Mouse (Mus musculus) B cell, adult 67 days (primary cell): ENCODE data around the gene Awat1. TPM values are rescaled to one million over a fixed set of nuclear protein-coding genes. Genes with fewer than 3 reads are reported as not detected.

Source experiments
- total RNA-seq, 2 experiments: library from RNA; stranded (reverse); gene quantifications; 4 replicates each; pipeline ENCODE4 v1.2.4; 2023

Awat1 gene
- total RNA-seq, result not detected

DNA sequence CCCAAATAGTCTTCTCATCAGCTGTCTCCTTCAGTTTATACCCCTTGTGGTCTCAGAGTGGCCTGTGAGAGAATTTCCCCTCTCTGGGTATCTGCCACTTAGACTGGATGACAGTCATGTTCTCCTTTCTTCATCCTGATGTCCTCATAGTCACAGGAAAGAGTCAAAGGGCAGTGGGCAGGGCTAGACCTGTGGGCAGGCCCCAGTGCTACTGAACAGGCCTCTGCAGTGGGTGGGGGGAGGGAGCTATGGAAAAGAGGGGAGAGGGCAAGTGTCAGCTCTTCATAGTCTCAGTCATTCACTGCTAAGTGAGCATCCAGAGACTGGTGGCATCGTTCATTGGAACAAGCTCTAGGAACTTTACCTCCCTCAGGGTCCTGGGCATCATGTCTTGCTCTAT is at the start of gene Awat1:
Awat1 (plus strand) TSS at position 301 of the 400 bp plus-strand sequence.

DNA sequence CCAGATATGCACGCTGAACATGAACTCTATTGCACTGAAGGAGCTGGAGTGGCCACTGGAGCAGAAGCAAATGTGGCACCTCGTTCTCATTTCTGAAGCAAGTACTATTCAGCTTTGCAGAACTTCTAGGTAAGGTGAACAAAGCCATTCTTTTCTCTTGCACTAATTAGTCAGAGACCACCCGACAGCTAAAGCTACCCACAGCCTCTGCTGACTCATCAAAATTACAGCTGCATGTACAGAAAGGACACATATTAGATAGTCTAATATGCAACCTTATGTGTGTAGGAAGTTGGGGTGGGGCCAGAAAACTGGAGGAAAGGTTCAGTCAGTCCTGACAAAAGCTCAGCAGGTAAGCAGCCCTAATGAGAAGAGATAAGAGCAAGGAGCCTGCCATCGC is 47.6 kb upstream of the Awat1 start, which contains the start of gene Dgat2l6:
Dgat2l6 (plus strand) TSS at position 368 of the 400 bp plus-strand sequence.

DNA sequence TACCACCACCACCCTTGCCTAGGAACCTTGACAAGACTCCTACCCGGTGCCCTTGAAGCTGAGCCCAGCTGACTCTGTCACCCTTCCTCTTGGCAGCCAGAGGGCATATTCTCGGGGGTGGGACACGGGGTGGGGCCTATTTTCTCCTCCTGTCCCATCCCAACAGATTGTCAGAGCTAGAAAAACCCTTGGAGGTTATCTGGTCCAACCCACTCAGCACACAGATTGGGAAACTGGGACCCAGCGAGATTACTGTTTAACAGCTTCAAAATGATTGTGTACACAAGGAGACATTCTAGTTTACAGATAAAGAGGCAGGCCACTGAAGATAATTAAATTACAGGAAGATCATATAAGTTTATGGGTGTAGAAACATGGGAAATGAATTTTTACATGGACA is 22.7 kb downstream of the Awat1 start, which contains the start of gene P2ry4:
P2ry4 (minus strand) TSS at position 79 of the 400 bp plus-strand sequence.

DNA sequence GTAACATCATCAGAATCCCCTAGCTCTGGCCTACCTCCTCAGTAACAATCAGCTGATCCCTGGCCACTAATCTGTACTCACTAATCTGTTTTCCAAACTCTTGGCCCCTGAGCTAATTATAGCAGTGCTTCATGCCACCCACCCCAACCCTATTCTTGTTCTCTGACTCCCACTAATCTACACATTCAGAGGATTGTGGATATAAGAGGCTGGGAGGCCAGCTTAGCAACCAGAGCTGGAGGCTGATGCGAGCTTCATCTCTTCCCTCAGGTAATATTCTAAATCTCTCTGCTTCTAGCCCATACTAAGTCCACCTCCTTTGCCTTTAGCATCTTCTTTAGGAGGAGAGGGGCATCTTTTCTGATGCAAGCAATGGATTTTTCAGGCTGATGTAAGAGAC is 33.3 kb downstream of the Awat1 start, which contains the start of gene Arr3:
Arr3 (plus strand) TSS at position 184 of the 400 bp plus-strand sequence.

GRCm38 (mm10) chrX:100625546-100625801 is 53.4 kb downstream of the Awat1 start, which contains the start of gene Kif4:
Gene Kif4, plus strand, starts transcription at chrX:100625737.

GRCm38 (mm10) chrX:100625802-100626793 is 54.0 kb downstream of the Awat1 start, which contains the start of gene Pdzd11:
Gene Pdzd11, minus strand, starts transcription at chrX:100626568.

Other genes starting within 250 kb of the Awat1 start
- gene Otud6a, start 143.2 kb upstream of the Awat1 start, total RNA-seq, result not detected
- under 1 TPM; 0.44 to 0.73 TPM for gene Awat2, start 129.5 kb upstream of the Awat1 start, total RNA-seq
- 10 to 100 TPM; 56.0 to 56.8 TPM for gene Igbp1, start 78.0 kb upstream of the Awat1 start, total RNA-seq
- gene Dgat2l6, start 47.4 kb upstream of the Awat1 start, total RNA-seq, result not detected
- gene P2ry4, start 22.6 kb downstream of the Awat1 start, total RNA-seq, result not detected
- gene Arr3, start 33.2 kb downstream of the Awat1 start, total RNA-seq, result not detected
- gene Kif4, start 53.5 kb downstream of the Awat1 start, total RNA-seq, result 1 to 10 TPM; 1.2 to 1.3 TPM
- 10 to 100 TPM; 18.9 to 19.6 TPM for gene Pdzd11, start 54.3 kb downstream of the Awat1 start, total RNA-seq
- under 1 TPM in 1 of 2 experiments, not detected in 1; 0.38 TPM for gene Gdpd2, start 157.6 kb downstream of the Awat1 start, total RNA-seq
- 1 to 10 TPM; 5.3 to 5.5 TPM for gene Dlg3, start 195.5 kb downstream of the Awat1 start, total RNA-seq